Mouse (Mus musculus): ENCODE results near the gene Gm11639.
"Not testable (repeated sequence)": the region's sequence is repeated elsewhere in the genome, so short reads cannot be mapped to it uniquely, and the experiment has no call there.

Gm11639 gene

DNA sequence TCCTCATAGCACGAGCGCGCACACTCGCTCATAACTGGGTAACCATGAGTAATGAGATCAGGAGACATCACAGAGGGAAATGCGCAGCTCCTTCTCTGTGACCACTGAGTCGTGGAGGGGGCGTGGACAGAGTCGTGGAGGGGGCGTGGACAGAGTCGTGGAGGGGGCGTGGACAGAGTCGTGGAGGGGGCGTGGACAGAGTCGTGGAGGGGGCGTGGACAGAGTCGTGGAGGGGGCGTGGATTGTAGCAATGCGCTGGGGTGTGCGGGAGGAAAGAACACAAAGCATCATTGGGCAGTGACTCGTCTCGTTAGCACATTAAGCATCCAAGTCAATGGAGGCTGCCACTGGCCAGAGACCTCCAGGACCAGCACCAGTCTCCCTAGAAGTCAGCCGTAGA, 426.9 kb downstream of the Gm11639 start:
- not testable (repeated sequence) for DNase-seq (ENCODE audit: low spot score)

DNA sequence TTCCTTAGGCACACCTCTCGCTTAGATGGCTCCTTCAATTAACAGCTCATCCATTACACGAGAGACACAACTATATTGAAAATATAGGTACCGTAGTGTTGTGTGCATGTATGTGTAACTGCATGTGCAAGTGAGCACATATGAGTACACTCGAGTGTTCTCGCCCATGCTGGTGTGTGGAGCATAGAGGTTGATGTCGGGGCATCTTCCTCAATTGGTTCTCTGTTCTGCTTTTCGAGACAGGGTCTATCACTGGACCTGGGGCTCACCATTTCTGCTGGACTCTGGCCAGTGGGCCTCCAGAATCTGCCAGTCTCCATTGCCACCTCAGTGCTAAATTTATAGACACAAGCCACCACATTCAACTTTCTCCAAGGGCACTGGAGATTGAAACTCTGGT, 432.3 kb downstream of the Gm11639 start:
- DNase-seq (ENCODE audit: low spot score): no peak

DNA sequence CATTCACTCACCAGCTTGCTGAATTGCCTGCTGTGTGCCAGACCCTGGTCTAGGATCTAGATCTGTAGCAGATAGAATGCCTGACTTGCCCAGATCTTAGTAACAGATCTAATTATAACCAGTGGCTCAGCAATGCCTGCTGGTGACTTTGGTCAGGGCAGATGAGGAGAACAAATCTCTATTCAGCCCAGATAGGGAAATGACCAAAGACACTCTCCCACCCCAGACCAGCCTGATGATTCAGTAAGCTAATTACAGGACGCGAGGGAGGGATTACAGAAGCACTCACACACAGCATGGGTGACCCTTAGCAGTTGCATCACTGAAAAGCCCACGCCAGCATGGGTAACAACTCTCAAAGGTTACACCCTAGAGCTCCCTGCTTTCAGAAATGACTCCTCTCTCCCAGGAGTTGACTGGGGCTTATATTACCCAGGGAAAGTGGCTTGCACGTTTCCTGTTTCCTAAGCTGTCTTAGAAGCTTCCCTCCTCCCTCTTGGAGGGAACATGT, 435.1 kb downstream of the Gm11639 start:
- DNase-seq (ENCODE audit: low spot score): no peak

DNA sequence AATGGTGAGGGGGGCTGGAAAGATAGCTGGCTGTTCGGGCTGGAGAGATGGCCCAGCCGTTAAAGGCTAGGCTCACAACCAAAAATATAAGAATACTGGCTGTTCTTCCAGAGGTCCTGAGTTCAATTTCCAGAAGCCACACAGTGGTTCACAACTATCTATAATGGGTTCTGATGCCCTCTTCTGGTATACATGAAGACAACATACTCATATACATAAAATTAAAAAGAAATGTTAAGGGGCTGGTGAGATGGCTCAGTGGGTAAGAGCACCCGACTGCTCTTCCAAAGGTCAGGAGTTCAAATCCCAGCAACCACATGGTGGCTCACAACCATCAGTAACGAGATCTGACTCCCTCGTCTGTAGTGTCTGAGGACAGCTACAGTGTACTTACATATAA, 436.3 kb downstream of the Gm11639 start:
- not testable (repeated sequence) for DNase-seq (ENCODE audit: low spot score)

- DNase-seq (ENCODE audit: low spot score): peak; percentile 26
Measured at GRCm38 (mm10) chr11:105123986-105124385, 438.5 kb downstream of the Gm11639 start.

DNA sequence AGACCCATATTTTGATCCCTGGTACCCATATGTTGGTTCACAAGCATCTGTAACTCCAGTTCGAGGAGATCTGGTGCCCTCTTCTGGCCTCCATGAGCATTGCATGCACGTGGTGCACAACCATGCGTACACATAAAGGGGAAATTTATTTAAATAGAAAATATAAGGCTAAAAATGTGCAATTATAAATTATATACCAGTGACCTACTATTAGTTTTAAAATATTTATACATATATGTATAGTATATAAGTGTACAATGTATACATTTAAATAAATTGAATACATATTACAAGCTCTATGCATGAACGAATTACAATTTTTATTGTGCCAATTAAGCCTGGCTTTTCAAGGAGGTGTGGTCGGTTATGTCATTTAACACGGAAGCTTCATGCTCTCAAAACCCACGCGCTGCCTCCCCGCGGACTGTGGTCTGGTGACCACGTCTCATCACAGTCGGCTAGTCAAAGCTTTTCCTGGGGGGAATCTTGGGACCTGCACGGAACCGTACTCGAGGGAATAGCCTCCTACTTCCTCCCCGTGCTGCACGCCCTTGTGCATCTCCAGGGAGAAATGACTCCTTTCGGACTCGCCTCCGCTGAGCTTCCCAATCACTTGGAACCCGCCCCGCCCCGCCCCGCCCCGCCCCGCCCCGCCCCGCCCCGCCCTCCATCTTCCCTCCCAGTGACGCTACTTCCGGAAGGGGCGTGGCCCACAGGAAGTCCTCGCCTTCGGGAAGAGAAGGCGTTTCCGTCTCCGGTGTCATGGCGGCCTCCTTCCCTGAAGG, 440.4 kb downstream of the Gm11639 start, which contains the start of gene Mettl2:
TSS of gene Mettl2 (plus strand) at position 691 of the 785 bp plus-strand sequence.
- DNase-seq (ENCODE audit: low spot score): peak; percentile 71

DNA sequence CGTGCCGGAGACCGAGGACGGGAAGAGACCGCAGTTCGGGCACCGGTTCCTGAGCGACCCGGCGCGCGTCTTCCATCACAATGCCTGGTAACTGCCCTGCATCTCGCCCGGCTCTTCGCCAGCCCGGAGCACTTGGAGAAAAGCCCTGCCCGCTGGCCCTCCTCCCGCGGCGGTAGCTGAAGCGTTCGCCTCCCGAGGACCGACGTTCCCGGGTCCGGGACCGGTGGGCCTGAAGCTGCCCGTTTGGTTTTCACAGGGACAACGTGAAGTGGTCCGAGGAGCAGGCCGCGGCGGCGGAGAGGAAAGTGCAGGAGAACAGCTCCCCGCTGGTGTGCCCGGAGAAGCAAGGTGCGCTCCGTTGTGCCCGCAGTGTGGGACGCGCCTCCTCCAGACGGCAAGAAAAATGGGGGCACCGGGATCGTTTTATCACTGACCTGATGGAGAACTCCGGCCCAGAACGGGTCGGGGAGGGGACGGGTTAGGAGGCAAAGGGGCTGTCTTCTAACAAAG, 441.1 kb downstream of the Gm11639 start:
- no peak for DNase-seq (ENCODE audit: low spot score)

DNA sequence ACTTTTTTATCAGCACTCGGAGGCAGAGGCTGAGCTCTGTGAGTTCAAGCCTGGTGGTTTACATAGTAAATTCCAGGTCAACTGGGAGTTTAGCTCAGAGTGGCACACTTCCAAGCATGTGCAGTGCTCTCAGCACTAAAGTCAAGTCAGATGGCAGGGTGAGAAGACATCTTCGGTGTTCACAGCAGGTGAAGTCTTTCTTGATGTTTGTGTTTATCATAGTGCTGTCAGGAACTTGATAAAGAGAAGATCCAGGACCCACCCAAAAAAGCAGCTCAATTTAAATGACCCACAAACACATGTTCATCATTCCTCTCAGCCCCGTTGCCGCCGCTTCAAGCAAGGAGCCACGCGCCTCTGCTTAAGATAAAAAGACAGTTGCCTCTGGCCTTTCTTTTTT, 450.2 kb downstream of the Gm11639 start:
- DNase-seq (ENCODE audit: low spot score): no peak

DNA sequence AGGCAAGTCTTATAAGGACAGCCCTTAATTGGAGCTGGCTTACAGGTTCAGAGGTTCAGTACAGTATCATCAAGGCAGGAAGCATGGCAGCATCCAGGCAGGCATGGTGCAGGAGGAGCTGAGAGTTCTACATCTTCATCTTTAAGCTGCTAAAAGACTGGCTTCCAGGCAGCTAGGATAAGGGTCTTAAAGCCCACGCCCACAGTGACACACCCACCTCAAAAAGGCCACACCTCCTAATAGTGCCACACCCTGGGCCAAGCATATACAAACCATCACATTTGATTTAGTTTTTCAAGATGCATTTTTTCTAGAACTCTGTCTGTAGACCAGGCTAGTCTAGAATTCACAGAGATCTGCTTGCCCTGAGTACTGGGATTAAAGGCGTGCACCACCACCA, 451.7 kb downstream of the Gm11639 start:
- not testable (repeated sequence) for DNase-seq (ENCODE audit: low spot score)

- DNase-seq (ENCODE audit: low spot score): not testable (repeated sequence)
Measured at GRCm38 (mm10) chr11:105140512-105140911, 455.0 kb downstream of the Gm11639 start.

DNA sequence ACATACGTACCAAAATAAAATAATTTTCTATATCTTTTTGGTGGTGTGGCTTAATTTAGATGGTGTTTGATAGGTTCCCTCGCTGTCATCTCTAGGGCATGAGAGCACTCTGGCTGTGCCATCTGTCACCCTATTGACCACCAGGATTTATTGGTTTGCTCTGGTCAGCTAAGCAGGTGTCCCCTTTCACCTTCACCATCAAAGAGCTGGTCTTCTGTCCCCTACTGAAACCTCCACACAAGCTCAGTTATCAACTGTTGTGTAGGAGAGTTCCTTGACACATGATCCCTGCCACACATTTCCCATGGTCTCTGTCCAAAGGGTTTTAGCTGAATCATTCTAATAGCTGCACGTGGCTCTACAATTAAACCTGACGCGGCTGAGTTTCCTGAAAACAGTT, 455.6 kb downstream of the Gm11639 start:
- no peak for DNase-seq (ENCODE audit: low spot score)

DNA sequence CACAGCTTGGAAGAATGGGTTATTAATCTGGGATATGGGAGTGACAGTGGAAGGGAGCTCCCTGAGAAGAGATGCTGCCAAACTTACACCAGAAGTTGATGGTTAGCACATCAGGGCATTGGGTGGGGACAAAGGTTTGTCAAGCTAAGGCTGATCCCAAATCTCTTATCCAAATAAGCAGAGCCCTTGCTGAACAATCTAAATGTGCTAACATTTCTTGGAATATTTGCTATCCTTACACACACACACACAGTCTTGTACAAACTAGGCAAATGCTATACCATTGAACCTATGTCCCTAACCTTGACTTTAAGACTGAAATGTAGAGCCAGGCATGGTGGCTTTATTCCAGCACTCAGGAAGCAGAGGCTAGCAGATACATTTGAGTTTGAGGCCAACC, 458.1 kb downstream of the Gm11639 start:
- no peak for DNase-seq (ENCODE audit: low spot score)

- no peak for DNase-seq (ENCODE audit: low spot score)
Measured at GRCm38 (mm10) chr11:105144084-105144483, 458.6 kb downstream of the Gm11639 start.

DNA sequence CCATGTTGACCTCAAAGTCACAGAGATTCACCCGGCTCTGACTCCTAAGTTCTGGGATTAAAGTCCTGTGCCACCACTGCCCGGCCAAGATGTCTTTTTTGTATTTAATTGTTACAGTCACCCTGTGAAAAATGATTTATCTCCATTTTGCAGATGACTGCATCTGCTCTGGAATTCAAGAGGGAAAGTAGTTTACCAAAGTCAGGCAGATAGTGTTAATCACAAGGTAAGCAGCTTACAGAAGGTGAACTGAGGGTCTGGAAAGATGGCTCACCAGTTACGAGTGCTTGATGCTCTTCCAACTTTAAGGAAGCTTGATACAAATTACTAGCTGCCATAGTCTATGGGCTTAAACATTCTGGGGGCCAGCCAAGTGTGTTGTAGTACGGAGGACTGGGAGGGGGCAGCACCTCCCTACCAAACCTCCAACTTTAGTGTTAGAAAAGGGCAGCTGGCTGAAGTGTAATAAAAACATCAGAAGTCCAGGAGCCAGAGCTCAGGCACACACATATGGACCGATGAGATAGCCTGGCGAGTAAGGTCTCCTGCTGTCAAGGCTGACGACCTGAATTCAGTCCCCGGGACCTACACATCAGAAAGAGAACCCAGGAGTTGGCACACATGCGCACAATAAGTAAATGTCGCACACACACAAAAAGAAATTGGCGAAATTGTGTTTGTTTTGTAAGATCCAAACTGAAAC, 459.2 kb downstream of the Gm11639 start:
- no peak for DNase-seq (ENCODE audit: low spot score)

GRCm38 (mm10) chr11:105145211-105145610, 459.7 kb downstream of the Gm11639 start:
- DNase-seq (ENCODE audit: low spot score): no peak

GRCm38 (mm10) chr11:105146593-105146992, 461.1 kb downstream of the Gm11639 start, which contains the start of gene Gm10842:
Gm10842 (plus strand) TSS chr11:105146893.
- no peak for DNase-seq (ENCODE audit: low spot score)

GRCm38 (mm10) chr11:105149353-105149752, 463.8 kb downstream of the Gm11639 start:
- DNase-seq (ENCODE audit: low spot score): no peak

DNA sequence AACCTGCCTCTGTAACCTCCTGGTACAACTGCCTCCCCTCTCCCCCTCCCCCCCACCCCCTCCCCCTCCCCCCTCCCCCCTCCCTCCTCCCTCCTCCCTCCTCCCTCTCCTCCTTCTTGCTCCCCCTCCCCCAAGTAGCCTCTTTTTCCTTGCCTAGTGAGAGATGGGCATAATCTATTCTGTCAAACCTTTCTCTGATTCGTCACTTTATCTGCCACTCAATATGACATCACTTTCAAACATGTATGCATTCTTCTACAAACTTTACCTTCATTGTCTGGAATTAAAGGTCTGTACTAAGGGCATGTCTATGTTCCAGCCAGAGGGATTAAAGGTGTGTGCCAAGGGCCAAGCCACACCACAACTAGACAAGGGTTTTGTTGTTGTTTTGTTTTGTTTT, 464.3 kb downstream of the Gm11639 start:
- no peak for DNase-seq (ENCODE audit: low spot score)

- no peak for DNase-seq (ENCODE audit: low spot score)
Measured at GRCm38 (mm10) chr11:105150691-105151090, 465.2 kb downstream of the Gm11639 start.

GRCm38 (mm10) chr11:105151226-105152016, 465.9 kb downstream of the Gm11639 start:
- peak; percentile 19 for DNase-seq (ENCODE audit: low spot score)

DNA sequence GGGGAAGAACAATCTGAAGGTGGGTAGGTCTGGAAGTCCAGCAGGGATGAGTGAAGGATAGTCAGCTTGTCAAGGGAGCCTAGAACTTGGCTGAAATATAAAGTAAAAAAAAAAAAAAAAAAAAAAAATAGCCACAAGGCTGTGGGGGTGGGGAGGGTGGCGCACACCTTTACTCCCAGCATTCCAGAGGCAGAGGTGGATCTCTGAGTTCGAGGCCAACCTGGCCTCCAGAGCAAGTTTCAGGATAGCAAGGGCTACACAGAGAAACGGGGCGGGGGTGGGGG, 466.5 kb downstream of the Gm11639 start:
- no peak for DNase-seq (ENCODE audit: low spot score)

DNA sequence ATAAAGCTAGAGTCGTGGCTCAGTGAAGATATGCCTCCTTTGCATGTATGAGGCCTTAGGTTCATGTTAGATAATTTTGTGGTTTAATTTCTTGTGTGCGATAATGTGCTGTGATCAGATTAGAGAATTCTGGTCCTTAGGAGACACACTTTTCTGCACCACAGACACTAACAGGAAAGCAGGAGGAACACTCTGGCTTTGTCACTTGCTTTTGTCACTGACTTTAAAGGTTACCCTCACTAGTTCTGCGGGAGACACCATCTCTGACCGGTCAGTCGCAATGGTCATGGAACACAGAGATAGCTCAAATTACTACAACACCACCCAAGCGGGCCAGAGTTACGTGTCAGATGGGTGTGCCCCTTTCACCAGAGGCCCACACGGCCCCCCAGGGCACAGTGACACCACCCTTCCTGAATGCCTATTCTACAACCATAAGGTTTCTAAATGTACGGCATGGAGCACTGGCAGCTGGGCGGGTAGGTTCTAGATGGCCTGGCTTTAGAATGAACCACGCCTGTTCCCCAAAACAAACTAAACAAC, 466.9 kb downstream of the Gm11639 start:
- DNase-seq (ENCODE audit: low spot score): no peak

All from T-cell, adult 2 months (primary cell).